Mouse (Mus musculus) embryo, embryonic 11 days (tissue): ENCODE data around the gene Sik3.
"Not testable (repeated sequence)": the region's sequence is repeated elsewhere in the genome, so short reads cannot be mapped to it uniquely, and the experiment has no call there.

ENCODE experiments used
- DNase-seq: peaks from one replicate; pipeline ENCODE4 v3.0.0-alpha.2; 2015

Gene Sik3

GRCm38 (mm10) chr9:46155026-46155425, 142.4 kb downstream of the Sik3 start:
- DNase-seq, result no peak

- DNase-seq, result not testable (repeated sequence)
Measured at GRCm38 (mm10) chr9:46155818-46156217, 143.2 kb downstream of the Sik3 start.

- no peak for DNase-seq
Measured at GRCm38 (mm10) chr9:46156711-46157110, 144.1 kb downstream of the Sik3 start.

GRCm38 (mm10) chr9:46158273-46158813, 145.7 kb downstream of the Sik3 start:
- DNase-seq, result no peak

DNA sequence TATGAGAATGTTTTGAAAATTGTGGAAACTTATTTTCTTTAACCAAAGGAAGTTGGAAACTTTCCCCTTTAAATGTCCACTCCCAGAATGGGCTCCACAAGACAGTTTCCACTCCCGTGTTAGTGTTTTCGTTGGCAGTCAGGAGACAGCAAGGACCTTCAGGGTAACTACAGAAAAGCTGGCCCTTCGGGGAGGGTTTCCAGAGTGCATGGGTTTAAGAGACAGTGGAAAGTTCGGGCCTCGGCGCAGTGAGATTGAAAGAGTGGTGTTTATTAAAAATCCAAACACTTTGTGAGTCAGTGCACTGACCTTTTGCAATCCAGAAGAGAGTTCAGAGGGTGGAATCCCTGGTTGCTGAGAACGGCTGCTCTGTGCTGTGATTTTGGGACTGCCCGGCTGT, 150.8 kb downstream of the Sik3 start:
- DNase-seq, result no peak

DNA sequence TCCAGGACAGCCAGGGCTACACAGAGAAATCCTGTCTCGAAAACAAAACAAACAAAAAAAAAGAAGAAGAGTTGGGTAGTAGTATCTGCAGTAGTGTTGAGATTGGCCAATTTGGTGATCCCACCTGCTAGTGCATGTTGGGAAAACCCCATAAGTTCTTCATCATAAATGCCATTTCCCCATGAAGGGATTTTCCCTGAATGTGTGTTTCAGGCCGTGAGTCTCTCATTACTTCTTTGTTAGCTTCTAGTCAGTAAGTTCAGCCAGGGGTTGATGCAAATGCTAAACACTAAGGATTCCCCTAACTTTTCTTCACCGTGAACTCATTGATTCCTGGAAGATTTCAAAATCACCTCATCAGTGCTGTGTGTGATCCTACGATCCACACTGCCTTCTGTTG, 156.2 kb downstream of the Sik3 start:
- no peak for DNase-seq

DNA sequence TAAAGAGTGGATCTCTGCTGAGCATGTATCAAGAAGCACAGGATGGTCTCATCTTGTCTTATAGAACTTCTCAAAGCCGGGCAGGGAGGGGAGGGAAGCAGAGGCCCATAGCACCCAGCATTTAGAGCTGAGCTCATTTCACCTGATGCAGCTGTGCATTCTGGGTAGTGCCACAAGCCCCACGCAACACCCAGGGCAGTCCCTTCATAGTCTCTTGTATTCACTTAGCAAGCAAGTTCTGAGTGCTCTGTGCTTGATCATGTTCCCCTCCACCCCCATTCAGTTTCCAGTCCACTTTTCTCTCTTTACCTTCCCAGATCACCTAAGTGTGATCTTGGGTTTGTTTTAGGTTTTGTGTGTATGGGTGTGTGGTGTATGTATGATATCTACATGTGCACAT, 159.6 kb downstream of the Sik3 start:
- no peak for DNase-seq

DNA sequence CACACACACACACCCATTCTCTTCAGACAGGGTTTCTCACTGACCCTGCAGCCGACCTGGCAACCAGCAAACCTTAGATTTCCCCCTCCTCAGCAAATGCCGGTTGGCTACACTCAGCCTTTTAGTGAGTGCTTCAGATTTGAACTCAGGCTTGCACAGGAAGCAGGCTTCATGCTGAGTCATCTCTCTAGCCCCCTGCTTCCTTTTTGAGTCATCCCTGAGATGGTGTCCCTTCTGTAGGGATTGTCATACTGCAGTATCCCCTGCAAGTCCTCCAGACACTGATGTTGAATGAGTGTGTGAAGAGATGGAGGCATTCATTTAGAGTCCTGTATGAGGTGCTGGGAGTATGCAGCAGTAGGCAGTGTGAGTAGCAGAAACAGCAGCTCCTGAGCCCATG, 160.3 kb downstream of the Sik3 start:
- DNase-seq, result no peak

- no peak for DNase-seq
Measured at GRCm38 (mm10) chr9:46173919-46174318, 161.3 kb downstream of the Sik3 start.

DNA sequence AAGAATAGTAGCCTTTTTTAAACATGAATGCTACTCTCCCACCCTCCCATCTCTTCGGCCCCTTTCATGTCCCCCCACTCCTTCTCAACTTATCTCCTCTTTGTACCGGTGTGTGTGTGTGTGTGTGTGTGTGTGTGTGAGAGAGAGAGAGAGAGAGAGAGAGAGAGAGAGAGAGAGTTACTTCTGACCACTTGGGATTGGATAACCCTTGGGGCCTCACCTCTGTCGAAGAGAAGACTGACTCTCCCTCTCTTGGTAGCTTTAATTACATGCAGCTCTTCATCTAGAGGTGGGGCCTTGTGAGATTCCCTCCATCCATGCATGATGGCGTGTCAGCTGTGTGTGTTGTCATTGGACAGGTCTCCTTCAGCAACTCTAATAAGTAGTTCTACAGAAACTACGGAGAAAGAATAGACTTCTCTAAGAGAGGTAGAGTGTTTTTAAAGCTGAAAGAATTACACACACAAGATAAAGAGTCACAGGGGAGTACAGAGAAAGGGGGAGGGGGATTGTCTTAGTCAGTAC, 162.2 kb downstream of the Sik3 start:
- no peak for DNase-seq

GRCm38 (mm10) chr9:46175300-46175699, 162.7 kb downstream of the Sik3 start:
- no peak for DNase-seq

DNA sequence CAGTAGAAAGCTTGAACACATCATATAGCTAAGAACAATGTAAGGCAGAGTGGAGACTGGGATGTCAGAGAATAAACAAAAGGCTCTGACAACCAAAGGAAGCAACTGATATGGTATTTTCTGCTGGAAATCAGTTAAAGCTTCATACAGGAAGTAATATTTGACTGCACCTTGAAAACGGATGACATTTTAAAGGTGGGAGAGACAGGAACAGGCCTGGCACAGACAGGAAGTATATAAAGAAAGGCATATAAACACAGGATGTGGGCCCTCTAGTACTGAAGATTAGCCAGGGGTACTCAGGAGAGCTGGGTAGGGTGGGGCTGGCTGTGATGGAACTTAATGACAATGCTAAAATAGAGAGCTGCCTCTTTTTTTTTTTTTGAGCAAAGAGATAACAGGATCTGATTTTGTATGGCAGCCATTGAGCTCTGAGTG, 163.3 kb downstream of the Sik3 start:
- no peak for DNase-seq

GRCm38 (mm10) chr9:46176613-46177012, 164.0 kb downstream of the Sik3 start:
- DNase-seq, result no peak

GRCm38 (mm10) chr9:46178595-46178994, 166.0 kb downstream of the Sik3 start:
- DNase-seq, result no peak

DNA sequence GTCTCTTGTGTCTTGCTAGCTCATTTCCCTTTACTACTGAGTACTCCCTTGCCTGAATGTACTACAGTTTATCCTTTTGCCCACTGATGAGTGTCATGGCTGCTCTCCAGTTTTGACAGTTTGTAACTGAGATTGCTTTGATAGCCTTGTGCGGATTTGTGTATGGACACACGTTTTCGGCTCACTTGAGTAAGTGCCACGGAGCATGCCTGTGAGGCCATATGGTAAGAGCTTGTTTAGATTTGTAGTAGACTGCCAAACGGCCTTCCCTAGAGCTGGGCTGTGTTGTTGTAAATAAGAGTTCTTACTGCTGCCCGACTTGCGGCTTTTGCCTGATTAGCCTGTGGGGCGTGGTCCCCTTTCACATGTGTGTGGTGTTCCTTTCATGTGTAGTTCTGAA, 168.7 kb downstream of the Sik3 start:
- DNase-seq, result no peak

- DNase-seq, result no peak
Measured at GRCm38 (mm10) chr9:46184542-46184941, 171.9 kb downstream of the Sik3 start.

- DNase-seq, result peak; percentile 50
Measured at GRCm38 (mm10) chr9:46185191-46185590, 172.6 kb downstream of the Sik3 start.

- DNase-seq, result no peak
Measured at GRCm38 (mm10) chr9:46186387-46186786, 173.8 kb downstream of the Sik3 start.

DNA sequence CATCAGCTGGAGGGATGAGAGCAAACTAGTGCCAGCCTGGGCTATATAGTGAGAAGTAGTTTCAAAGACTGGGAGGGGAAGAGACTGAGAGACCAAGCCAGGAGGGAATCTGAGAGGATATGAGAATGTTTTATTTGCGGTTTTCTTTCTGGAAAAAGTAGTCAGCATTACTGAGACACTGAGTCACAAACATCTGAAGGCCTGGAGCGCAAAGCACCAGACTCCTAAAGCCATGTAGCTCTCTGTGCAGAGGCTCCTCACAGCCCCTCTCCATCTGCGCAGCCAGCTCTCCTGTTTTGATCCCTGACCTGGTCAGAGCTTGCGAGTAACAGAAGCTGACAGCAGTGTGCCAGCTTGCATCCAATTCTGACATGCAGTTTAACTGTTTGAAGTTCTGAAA, 175.8 kb downstream of the Sik3 start:
- no peak for DNase-seq

GRCm38 (mm10) chr9:46188956-46189355, 176.3 kb downstream of the Sik3 start:
- no peak for DNase-seq

GRCm38 (mm10) chr9:46189381-46189780, 176.8 kb downstream of the Sik3 start:
- no peak for DNase-seq

DNA sequence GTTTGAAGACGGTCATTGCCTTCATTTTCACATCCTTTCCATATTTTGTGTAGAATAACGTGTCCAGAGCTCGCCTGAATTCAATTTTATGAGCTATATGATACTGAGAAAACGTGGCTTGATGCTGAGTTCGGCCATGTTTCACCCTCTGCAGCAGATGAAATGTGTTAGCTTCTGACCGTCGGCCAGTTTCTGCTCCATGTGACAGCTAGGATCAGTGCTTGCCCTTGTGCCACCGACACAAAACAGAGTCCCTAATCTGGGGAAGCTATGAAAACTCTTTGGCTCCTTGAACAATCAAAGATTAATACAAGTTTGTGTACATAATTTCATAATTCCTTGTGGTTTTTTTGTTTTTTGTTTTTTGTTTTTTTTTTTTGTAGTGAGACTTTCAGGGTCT, 178.6 kb downstream of the Sik3 start:
- DNase-seq, result no peak

GRCm38 (mm10) chr9:46191644-46192043, 179.0 kb downstream of the Sik3 start:
- peak; percentile 75 for DNase-seq

DNA sequence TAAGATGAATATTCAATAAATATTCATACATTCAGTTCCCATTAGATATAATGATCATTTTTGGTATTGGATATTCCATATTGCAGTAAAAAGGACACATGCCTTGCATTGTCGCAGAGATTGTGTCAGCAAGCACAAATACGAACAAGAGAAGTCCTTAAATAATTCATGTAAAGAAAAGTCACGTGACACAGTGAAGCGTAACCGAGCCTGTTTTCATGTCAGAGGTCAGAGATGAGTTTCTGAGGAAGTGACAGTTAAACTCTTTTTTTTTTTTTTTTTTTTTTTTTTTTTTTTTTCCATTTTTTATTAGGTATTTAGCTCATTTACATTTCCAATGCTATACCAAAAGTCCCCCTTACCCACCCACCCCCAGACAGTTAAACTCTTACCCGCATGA, 180.0 kb downstream of the Sik3 start:
- DNase-seq, result no peak

DNA sequence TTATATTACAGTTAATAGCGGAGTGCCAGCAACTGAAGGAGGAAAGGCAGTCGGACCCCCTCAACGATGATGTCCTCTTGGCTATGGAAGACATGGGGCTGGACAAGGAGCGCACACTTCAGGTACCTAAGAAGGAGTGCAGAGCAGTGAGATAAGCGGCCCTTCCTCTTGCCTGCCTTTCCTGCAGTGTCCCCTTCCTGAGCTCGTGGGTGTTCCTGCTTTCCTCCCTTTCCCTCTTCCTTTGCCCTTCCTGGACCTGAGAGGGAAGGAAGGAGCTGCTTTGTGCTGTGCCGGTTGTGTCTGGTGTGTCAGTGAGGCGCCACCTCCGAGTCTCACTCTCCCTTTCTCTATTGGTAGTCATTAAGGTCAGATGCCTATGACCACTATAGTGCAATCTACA, 182.2 kb downstream of the Sik3 start:
- DNase-seq, result no peak
